Mouse (Mus musculus) C2C12 (cell line): Measurements from ENCODE around the gene Gpr63. TPM values are rescaled to one million over a fixed set of nuclear protein-coding genes. Genes with fewer than 3 reads are reported as not detected.

Experiments used
- H3K27me3 ChIP-seq: one replicate; pipeline ENCODE4 v1.6.1; 2011; ENCODE audit not compliant: control insufficient read depth, insufficient read depth, insufficient read length
- H3K36me3 ChIP-seq: one replicate; pipeline ENCODE4 v1.6.1; 2011; ENCODE audit not compliant: control insufficient read depth, insufficient read depth
- H3K4me3 ChIP-seq: one replicate; pipeline ENCODE4 v1.5.1; 2011; ENCODE audit warnings: mild to moderate bottlenecking, control low read depth; ENCODE audit not compliant: poor library complexity, insufficient read depth, severe bottlenecking
- H3K79me2 ChIP-seq: one replicate; pipeline ENCODE4 v1.6.1; 2011; ENCODE audit not compliant: control insufficient read depth, insufficient read depth
- H3K79me3 ChIP-seq: one replicate; pipeline ENCODE4 v1.6.1; 2011; ENCODE audit warnings: low read depth, control low read depth
- H3ac ChIP-seq: one replicate; pipeline ENCODE3; 2011; ENCODE audit warnings: low read depth; ENCODE audit not compliant: control insufficient read depth, insufficient read length
- CEBPB ChIP-seq: IDR thresholded peaks from one replicate; pipeline ENCODE4 v1.6.1; 2011; ENCODE audit warnings: low read depth, mild to moderate bottlenecking, control low read depth, moderate library complexity
- CTCF ChIP-seq: IDR thresholded peaks from one replicate; pipeline ENCODE4 v1.5.1; 2011; ENCODE audit not compliant: control insufficient read depth, insufficient read depth, insufficient read length
- FOSL1 ChIP-seq: IDR thresholded peaks from one replicate; pipeline ENCODE4 v1.8.0; 2011; ENCODE audit warnings: mild to moderate bottlenecking, low read length; ENCODE audit not compliant: poor library complexity, insufficient read depth, severe bottlenecking
- MAX ChIP-seq: IDR thresholded peaks from one replicate; pipeline ENCODE4 v1.6.1; 2011; ENCODE audit warnings: mild to moderate bottlenecking, control low read depth
- MYOD1 ChIP-seq: IDR thresholded peaks from one replicate; pipeline ENCODE4 v1.6.1; 2011; ENCODE audit warnings: low read depth; ENCODE audit not compliant: control insufficient read depth, insufficient read length
- MYOG ChIP-seq: IDR thresholded peaks from one replicate; pipeline ENCODE4 v1.6.1; 2011; ENCODE audit not compliant: control insufficient read depth, insufficient read length; ENCODE audit errors: extremely low read depth
- USF1 ChIP-seq: IDR thresholded peaks from one replicate; pipeline ENCODE4 v1.6.1; 2011; ENCODE audit warnings: low read depth, mild to moderate bottlenecking, control low read depth, moderate library complexity
- long read RNA-seq, 2 experiments: library from polyadenylated mRNA; unstranded; transcript quantifications; one replicate each; pipeline ENCODE4 v2.0.0; 2019 to 2020
- polyA plus RNA-seq: library from polyadenylated mRNA; unstranded; fragments of >200 nt; fragmentation: generic; extraction: Trizol; gene quantifications from one replicate; pipeline ENCODE4 v1.2.1, GENCODE M21; 2012; ENCODE audit warnings: missing spikeins

Gene Gpr63
- polyA plus RNA-seq = 1.7 TPM
- long read RNA-seq, experiment 1 = 0 reads
- long read RNA-seq, experiment 2, partial matches to known transcripts = 0 of 1 reads
- long read RNA-seq, experiment 2, other reads (novel, unspliced or antisense) = 0 of 1 reads

GRCm38 (mm10) chr4:24966299-24966991 lies at the start of gene Gpr63:
TSS of gene Gpr63 (plus strand) at chr4:24966407.
- TF ChIP-seq FOSL1 (no peak), CEBPB (no peak), MYOG (no peak), MAX (peak; percentile 29), USF1 (no peak), MYOD1 (no peak), CTCF (peak; percentile 6)
- Histone ChIP-seq H3ac (peak within 1 kb of the TSS; percentile 100), H3K79me2 (peaks cover 16% of the 10 kb centered on the region), H3K36me3 (no peaks in the 10 kb centered on the region), H3K27me3 (no peaks in the 10 kb centered on the region), H3K79me3 (no peaks in the 10 kb centered on the region), H3K4me3 (peak within 1 kb of the TSS; percentile 46)

DNA sequence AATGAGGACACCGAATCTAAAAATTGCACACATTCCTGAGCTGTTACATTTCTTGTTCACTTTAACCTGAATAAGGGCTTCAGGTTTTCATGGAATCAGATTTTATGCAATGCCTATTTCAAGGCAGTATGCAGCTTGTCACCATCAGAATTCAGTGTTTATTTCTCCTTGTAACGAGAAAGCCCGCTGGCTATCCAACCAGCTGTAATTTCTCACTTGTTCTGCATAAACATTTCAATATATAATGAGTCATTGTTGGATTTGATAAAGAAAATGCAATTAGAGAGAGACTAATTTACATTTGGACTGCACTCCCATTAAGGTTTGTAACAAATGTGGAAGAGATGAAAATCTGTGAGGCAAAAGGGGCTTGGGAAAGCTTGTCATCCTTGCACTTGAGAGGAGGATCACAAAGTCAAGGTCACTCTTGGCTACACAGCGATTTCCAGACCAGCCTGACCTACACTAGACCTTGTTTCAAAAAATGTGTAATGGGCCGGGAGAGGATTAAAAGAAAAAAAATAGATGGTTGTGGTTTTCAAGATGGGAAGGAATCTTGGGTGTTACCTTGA lies 46.1 kb upstream of the Gpr63 start:
- no peak overlapping the region for H3ac ChIP-seq
- H3K79me2 ChIP-seq = no peaks in the 10 kb centered on the region
- no peak overlapping the region for H3K4me3 ChIP-seq
- no peaks in the 10 kb centered on the region for H3K79me3 ChIP-seq
- TF ChIP-seq FOSL1 (no peak), CTCF (no peak), USF1 (no peak), MYOG (no peak), MYOD1 (no peak), MAX (no peak), CEBPB (no peak)
- H3K36me3 ChIP-seq = no peaks in the 10 kb centered on the region
- no peaks in the 10 kb centered on the region for H3K27me3 ChIP-seq

DNA sequence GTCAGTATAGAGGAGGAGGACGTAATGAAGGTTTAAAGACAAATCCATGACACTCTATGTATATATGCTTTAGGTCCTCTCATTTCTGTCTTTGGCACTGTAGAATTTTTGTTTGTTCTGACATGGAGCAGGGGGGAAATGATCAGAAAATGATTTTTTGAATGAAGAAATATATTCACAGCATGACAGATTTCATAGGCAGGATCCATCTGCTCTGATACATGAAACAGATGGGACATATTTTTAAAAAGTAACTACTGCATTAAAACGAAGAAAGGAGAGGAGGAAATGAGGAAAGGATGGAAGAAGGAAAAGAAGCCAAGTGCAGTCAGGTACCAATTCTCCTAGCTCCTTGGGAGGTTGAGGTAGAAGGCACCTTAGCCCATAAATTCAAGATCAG lies 41.5 kb upstream of the Gpr63 start:
- TF ChIP-seq MYOG (no peak), USF1 (no peak), MAX (no peak), CTCF (no peak), CEBPB (no peak), MYOD1 (no peak), FOSL1 (no peak)
- Histone ChIP-seq H3K79me2 (no peaks in the 10 kb centered on the region), H3K27me3 (no peaks in the 10 kb centered on the region), H3ac (no peak overlapping the region), H3K36me3 (no peaks in the 10 kb centered on the region), H3K79me3 (no peaks in the 10 kb centered on the region), H3K4me3 (no peak overlapping the region)

DNA sequence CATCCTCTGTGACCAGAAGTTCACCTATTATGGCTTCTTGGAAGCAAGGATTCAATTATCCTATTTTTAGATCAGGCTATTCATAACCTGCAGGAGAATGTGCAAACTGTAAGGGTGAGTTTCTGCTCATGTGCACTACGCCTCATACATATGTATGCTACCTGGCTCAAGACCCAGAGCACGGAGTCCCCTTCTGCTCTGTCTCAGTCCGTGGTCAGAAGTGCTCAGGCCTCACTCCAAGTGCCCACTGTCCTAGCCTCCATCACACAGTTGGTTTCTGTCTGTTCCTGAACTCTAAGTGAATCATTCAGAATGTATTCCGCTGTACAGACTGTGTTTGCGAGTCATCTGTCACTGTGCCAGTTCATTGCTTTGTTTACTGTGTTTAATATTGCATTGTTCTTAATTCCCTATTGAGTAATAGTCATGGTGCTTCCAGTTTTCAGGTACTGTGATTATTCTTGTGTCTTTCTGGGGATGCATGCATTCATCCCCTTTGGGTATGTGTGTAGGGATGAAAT lies 37.9 kb upstream of the Gpr63 start:
- Histone ChIP-seq H3K4me3 (no peak overlapping the region), H3K27me3 (no peaks in the 10 kb centered on the region), H3K79me2 (no peaks in the 10 kb centered on the region), H3K79me3 (no peaks in the 10 kb centered on the region), H3K36me3 (no peaks in the 10 kb centered on the region), H3ac (no peak overlapping the region)
- TF ChIP-seq USF1 (no peak), CEBPB (no peak), MYOG (no peak), MAX (no peak), FOSL1 (no peak), MYOD1 (no peak), CTCF (no peak)

DNA sequence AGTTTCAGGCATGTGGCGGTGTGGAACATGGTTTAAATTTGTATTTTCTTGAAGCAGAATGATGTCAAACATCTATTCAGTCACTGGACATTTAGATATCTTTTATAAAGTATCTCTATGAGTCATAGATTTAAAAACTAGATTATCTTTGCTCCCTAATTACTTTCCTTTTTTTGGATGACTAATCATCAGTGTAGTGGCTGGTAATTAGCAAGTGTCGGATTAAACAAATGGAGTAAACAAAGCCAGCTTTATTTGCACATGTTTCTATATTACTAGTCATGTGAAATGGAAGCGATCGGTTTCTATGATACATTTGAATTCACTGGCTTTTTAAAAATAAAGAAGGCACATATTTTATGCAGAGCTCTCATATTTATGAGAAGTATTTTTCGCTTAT lies 37.3 kb upstream of the Gpr63 start:
- Histone ChIP-seq H3K79me2 (no peaks in the 10 kb centered on the region), H3K36me3 (no peaks in the 10 kb centered on the region), H3K79me3 (no peaks in the 10 kb centered on the region), H3K4me3 (no peak overlapping the region), H3K27me3 (no peaks in the 10 kb centered on the region), H3ac (no peak overlapping the region)
- TF ChIP-seq FOSL1 = no peak
- TF ChIP-seq USF1 = no peak
- TF ChIP-seq CTCF = no peak
- TF ChIP-seq CEBPB = no peak
- TF ChIP-seq MAX = no peak
